Mouse (Mus musculus) thymus, adult 2 months (tissue): ENCODE data around the gene Clock.

ENCODE experiments used
- CTCF ChIP-seq: fragments of 200-500 bp; IDR thresholded peaks from 2 replicates; pipeline ENCODE4 v1.5.1; 2012; ENCODE audit warnings: mild to moderate bottlenecking, control low read depth, low read length, moderate library complexity, borderline replicate concordance; ENCODE audit not compliant: control insufficient read depth, poor library complexity, insufficient read depth; ENCODE audit errors: extremely low read depth
- POLR2A ChIP-seq: fragments of 200-500 bp; IDR thresholded peaks from 2 replicates; pipeline ENCODE4 v1.6.1; 2012; ENCODE audit warnings: mild to moderate bottlenecking, low read length, control low read depth, moderate library complexity; ENCODE audit not compliant: control insufficient read depth, poor library complexity, insufficient read depth; ENCODE audit errors: extremely low read depth

DNA sequence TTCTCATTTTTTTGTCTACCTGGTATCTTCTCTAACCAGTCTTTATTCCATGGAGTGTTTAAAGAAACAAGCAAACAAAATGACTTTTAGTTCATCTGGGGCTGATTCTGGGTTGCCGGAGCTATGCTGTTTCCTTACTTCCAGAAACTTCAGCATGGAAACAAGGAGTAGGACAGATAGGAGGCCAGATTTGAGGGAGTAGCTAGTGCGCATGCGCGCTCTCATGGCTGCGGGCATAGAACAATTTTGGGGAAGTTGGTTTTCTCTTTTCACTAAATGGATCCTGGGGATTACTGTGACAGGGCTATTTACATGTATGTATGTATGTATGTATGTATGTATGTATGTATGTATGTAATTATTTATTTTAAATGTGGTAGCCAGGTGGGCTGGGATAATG is 125.4 kb downstream of the Clock start:
- no peak for TF ChIP-seq CTCF
- no peak for TF ChIP-seq POLR2A
